Mouse (Mus musculus) retina, postnatal 1 day (tissue): ENCODE measurements around the gene Ube2v1.
A peak's percentile ranks its signal among the peaks of the same experiment; 100 is the strongest.

Experiments used
- DNase-seq: peaks from one replicate; pipeline ENCODE4 v3.0.0-alpha.2; 2012

The Ube2v1 gene

DNA sequence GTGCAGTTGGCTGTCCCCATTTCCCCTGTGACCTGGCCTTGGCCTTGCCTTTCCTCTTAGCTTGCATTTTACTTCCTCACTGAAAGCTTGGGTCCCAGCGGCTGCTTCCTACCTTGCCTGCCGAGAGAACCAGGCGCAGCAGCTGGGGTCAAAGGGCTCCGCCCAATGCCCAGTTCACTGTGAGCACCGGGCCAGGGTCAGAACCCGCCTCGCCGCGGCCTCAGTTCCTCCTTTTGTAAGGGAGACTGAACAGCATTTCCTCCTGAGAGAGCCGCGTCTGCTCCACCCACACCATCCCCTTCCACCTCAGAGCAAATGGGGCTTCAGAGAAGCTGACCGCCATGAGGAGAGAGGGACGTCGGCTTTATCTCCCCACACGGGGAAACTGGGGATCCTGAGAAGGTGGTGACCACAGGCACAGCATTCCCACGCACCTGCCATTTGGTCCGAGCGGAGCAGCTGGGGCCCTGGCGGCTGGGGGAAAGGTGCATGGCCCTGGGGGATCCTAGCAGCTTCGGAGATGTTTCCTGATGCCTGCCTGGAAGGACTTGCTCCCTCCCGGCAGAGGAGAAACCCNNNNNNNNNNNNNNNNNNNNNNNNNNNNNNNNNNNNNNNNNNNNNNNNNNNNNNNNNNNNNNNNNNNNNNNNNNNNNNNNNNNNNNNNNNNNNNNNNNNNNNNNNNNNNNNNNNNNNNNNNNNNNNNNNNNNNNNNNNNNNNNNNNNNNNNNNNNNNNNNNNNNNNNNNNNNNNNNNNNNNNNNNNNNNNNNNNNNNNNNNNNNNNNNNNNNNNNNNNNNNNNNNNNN lies 42.9 kb downstream of the Ube2v1 start:
- DNase-seq = no peak

DNA sequence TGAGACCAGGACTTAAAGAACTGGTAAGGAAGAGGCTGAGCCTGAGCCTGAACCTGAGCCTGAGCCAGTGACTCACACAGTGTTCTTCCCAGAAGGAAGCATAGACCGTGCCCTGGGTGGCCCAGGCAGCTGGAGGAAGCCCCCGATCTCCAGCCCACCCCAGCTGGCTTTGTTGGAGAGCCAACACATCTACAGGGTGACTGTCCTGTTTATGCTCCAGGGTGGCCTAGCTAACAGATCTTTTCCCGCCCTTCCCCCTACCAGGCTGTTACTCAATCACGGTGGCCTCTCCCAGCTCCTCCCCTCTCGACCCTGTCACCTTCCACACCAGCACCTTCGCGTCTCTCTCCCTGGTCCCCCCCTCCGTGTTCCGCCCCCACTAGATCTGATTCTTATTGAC lies 44.9 kb downstream of the Ube2v1 start:
- peak; percentile 65 for DNase-seq

DNA sequence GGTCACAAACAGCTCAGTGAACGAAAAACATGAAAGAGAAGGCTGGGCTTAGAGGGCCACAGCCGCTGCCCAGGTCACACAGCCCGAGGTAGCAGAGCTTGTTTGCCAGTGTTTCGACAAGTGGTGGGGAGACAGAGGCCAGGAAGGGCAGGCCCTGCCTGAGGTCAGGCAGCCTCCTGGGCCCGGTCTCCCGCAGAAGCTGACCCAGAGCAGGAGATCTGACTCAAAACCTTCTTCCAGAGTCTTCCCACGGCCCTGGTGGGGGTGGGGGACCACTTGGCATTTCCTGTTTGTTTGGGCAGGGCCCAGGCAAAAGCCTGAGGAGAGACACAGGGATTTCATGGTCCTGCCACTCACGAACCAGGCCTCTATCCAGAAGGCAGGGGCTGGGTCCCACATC lies 45.9 kb downstream of the Ube2v1 start:
- no peak for DNase-seq

DNA sequence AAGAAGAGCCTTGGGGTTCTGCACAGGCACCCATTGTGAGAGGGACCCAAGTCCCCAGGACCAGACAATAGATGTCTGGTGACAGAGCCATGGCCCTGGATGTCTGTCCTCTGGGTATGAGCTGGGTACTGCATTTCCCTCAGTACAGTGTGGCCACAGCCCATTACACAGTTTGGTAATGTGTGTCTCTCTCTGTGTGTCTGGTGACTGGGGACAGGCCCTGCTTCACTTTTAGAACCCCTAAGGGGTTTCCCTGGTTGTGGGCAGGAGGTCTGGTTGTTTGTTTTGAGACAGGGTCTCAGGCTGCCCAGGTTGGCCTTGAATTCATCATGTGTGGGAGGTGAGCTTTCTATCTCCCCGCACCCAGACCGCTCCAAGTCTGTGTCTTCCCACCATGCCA lies 46.6 kb downstream of the Ube2v1 start:
- no peak for DNase-seq

DNA sequence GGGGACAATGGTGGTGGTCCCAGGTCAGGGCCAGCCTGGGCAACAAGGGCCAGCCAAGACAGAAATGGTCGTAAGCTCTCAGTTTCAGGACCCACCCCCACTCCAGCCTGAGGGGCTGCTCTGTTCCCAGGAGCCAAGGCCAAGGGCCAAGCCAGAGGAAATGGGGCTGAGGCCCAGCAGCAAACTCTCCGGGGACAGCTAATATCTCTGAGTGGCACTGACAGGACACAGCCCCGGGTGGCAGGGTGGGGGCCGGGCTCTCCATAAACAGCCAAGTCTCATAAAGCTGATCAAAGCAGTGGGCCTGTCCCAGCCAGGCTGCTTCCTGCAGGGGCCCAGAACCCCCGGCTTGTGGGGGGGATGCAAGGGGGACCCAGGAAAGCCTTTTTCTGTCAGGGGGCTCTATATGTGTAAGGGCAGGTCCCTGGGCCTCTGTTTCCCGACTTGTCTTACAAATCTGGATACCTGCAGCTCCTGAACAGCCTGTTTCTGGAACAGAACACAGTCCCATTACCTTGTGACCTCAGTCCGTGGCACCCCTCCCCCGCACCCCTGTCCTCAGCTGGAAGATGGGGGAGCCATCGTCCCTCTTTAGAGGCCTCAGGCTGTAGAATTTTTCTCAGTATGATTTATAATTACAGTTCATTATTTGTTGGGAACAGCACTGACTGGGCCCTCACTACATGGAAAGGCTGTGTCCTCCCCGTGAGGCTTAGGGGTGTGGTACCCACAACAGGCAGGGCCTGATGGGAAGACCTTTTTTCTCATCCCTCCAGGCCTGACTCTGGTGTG lies 48.5 kb downstream of the Ube2v1 start:
- no peak for DNase-seq

DNA sequence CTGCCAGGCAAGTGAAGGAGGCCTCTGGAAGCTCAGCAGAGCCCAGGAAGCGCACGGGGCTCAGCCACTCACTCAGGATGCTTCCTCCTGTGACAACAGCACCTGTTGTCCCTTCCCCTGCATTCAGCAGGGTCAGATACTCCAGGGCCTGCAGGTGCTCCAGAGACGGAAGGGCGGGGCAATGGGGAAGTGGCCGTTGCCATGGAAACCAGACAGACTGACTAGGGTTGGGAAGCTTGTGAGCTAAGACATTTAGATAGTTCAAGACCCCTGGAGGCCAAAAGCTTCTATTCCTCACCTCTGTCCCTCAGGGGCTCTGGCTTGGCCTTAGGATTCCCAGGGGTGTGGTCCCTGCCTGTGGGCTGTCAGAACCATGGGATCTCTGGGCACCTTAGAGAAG lies 53.4 kb downstream of the Ube2v1 start:
- DNase-seq = no peak

DNA sequence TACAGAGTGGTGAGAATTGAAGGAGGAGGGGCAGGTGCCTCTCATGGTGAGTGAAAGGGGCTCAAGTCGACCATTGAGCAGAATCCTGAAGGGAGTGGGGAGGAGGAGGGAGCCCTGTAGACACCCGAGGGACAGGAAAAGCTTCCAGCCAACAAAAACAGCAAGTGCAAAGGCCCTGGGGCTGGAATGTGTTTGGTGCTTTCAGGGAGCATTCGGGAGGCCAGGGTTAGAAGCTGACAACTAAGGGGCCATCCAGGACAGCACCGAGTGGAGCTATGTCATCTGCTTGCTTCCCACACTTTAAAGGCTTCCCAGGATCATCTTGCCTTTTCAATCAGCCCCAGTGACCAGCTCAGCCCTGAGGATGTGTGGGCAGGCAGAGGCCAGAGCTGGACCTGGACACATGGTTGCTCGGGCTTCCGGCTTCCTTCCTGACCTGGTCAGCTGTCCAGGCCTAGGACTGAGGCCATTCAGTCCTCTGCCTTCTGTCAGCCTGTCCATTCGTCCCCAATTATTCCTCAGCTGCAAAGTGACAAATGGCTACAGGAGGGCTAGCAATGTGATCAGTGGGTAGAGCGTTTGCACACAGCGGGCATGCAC lies 54.6 kb downstream of the Ube2v1 start:
- DNase-seq = no peak

DNA sequence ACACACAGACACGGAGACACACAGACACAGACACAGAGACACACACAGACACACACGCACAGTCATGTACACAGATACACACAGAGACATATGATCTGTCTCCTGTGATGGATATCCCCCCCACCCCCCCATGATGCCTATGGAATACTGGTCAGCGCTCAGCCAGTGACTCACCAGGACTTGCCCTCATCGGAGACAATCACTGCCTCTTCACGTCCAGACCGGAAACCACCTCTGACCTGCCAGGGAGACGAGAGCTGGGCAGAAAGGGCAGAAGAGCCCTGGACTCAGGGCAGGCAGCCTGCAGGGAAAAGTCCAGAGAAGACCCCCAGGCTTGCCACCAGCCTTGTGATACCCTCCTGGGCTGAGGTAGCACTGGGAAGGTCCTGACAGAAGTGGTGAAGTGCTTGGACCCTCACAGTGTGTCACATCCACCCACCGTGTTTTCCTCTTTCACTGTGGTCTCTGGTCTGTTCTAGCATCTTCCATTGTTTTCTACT lies 55.7 kb downstream of the Ube2v1 start:
- no peak for DNase-seq

DNA sequence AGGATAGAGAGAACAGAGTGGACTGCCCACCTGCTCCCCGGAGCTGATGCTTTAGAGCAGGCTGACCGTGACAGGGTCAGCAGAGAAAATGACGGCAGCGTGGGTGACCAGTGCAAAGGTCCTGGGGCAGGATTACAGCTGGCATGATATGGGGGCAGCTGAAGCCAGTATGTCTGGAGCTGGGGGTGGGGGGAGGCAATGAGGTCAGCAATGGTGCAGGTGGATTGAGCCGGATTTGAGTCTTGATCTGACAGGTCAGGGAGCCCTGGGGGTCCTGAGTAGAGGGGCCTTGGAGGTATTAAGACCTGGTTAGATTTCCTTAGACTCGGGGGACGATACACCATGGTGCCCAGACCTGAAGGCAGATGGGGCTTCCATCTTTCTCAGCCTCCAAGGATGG lies 56.3 kb downstream of the Ube2v1 start:
- no peak for DNase-seq

DNA sequence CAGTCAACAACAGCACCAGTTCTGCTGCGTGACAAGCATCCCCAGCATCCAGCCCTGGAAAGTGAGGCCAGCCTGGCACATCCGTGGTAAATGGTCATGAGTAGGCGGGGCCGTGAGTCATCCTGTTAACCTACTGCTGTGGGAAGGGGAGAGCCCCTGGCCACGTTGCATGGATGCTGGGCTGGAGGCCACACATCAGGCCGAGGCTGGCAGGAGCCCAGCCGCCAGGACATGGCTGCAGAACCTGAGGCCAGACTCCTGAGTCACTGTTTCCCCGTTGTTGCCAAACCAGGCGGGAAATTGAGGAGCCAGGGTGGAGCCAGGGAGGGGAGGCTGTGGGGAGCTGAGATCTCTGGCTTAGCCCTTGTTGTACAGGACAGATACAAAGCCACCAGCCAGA lies 57.1 kb downstream of the Ube2v1 start:
- DNase-seq = no peak

DNA sequence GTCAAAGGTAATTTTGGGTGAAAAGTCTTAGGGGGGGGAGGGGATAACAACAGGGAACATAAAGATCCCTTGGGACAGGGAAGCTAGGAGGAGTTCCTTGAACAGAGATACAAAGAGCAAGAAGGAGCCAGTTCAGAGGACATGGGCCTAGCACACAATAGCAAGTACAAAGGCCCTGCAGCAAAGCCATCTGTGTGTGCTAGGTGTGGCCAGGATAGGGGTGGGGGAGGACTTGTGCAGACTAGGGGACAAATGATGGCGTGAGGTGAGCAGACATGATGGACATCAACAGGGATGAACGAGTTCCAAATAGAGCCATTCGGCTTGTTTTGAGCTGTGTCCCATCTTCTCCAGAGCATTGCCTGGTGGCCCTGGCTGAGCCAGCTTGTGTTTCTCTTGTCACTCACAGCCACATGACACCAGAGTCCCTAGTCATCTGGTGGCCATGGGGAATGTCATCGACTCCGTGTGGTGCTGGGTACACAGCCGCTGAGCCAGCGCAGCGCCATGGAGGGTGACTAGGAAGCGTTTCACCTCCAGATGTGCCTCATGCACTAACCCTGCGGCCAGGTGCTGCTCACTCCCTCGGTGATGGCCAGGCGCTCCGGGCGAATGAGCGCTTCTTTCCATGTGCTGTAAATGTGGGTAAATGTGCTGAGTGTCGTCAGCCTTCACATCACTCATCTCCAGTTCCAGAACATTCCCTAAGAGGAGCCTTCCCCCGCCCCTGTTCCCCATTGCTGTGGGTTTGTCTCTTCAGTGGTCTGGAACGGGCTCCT lies 60.3 kb downstream of the Ube2v1 start:
- no peak for DNase-seq

DNA sequence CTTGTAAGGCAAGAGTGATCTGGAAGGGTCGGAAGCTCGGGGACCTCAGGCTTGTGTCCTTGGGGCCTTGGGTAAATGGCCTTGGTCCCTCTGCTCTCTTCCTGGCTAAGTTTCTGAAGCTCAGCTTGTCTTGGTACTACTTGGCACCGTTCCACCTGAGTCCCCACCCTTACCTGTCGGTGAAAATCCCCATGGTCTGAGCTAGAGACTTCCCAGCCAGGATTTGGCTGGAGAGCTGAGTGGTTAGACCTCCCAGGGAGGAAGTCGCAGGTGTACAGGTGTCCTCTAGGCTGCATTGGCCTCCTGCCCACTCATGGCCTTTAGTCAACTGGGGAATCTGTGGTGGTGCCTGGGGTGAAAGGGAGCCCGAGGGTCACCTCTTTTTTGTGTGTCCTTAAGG lies 61.1 kb downstream of the Ube2v1 start:
- DNase-seq = no peak

DNA sequence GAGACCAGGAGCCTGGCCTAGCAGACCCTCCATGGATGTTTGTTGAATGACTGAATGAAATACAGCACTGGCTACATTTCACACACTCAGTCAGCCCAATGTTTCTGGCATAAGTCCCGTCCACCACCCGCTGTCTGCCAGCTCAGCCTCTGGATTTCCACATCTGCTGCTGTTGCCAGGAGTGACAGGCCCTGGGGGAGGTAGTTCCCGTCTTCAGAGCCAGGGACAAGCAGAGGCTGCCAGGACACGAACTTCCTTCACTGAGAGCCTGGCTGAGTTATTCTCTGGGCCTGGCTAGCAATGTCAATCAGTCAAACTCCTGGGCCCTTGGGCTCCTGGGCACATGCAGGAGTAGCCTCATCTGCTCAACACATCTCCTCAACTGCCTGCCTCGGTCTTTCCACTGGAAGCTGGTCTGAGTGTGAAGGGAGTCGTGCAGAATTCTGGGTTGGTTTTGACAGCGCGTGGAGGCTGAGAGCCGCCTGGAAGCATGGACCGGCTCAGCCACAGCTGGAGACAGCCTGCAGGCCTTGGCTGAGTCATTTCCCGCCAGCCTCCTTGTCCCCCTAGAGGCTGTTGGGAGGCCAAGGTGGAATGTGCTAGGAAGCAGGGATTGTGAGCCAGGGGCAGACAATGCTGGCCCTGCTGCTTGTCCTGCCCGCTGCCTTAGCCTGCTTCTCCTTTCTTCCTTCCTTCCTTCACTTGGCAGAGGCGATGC lies 61.8 kb downstream of the Ube2v1 start:
- DNase-seq = no peak

DNA sequence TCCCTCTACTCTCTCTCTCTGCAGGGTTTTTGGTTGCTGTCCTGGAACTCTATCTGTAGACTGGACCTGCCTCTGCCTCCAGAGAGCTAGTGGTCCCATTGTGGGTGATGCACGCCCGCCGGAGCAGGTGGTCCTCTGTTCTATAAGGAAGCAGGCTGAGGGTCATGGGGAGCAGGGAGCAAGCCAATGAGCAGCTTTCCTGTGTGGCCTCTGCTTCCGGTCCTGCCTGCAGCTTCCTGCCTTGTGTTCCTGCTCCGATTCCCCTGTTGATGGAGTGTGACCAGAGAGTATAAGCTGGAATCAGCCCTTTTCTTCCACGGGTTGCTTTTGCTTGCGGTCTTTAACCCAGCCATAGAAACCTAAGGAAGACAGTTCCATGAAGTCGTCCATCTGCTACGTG lies 63.8 kb downstream of the Ube2v1 start:
- no peak for DNase-seq

DNA sequence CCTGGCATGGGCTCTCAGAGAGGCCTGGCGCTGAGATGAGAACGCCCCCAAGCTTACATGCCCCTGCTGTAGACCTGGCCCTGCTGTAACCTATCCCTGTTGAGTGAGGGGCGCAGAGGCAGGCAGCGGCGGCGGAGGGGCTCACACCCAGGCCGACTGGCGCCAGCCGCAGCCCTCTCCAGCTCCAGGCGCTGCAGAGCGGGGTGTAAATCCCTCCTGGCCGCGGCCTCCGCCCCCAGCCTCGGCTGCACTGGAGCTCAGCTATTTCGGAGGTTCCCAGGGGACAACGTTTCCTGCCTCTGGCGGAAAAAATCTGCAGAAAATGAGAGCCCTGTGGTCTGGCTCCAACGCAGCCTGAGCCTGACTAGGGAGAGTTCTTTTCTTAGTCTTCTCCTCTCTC lies 66.2 kb downstream of the Ube2v1 start:
- no peak for DNase-seq

DNA sequence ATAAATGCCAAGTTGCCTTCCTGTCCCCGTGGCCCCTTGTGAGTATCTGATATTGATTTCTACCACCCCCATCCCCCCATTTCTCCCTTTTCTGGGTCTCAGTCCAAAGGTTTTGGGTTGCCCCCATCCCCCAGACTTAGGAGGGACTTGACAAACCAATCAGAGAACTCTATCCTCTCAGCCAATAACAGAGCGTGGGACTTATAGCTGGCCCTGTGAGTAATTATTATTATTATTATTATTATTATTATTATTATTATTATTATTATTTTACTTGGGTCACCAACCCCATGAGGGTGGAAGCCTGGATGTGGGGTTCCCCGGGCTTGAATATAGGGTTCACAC lies 66.6 kb downstream of the Ube2v1 start:
- DNase-seq = no peak

DNA sequence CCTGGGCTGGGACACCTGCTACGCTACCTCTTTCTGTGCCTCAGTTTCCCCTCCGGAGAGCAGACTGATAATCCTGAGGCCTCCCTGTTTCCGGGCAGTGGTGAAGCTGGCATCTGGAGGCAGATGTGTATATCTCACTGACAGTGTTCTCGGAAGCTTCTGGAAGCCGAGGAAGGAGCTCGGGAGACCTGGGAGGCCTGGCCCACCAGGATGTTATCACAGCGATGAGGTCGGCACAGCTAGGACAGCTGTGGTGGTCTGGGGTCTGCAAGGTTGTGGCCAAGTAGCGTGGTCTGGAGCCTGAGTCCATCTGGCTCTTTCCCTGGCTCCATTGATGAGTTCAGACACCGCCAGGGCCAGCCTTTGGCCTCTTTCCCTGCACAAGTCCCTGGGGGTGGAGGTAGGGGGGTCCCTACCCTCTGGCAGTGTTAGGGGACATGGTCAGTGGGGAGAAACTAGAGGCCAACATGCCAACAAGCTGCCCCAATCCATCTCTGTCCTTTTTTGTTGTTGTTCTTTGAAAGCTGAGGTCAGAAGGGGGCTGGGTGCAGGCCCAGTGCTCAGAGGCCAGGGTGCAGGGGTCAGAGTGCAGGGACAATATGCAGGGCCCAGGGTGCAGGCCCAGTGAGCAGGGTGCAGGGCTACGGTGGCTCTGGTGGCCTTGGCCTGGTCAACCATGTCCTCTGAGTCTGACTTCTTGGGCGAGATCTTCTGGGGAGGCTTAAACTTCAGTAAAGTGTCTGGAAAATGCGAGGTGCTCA lies 67.2 kb downstream of the Ube2v1 start:
- no peak for DNase-seq

DNA sequence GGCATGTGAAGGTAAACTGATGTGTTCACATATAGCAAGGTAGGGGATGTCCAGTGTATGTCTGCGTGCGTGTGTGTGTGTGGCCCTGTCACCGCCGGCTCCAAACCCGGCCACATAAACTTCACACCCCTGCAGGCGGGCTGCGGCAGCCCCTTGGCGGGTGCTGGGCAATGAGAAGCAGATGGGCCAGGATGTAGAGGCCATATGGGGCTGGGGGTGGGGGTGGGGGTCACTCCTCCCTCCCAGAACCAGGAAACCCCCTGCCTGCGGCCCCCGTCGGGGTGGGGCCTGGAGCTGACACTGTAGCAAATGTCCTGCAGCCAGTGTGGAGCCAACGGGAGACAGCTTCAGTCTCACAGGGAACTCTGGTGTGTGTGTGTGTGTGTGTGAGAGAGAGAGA lies 68.2 kb downstream of the Ube2v1 start:
- DNase-seq = no peak

DNA sequence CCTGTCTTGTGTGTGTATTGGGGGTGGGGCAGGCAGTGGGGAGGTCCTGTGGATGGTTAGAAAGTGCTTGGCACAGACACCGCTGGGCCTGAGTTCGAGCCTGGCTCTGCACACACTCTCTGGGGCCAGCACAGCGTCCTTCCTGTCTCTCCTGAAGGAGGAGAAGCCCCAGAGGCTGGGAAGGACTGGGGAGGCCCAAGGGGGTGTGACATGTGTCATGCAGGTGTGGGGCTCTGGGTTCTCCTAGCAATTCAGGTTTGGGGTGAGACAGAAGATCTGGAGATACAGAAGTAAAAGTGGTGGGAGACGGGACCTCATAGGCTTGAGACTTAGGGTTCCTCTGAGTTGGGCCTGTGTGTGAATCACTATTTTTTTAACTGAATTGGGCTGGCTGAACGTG lies 68.9 kb downstream of the Ube2v1 start:
- DNase-seq = no peak

DNA sequence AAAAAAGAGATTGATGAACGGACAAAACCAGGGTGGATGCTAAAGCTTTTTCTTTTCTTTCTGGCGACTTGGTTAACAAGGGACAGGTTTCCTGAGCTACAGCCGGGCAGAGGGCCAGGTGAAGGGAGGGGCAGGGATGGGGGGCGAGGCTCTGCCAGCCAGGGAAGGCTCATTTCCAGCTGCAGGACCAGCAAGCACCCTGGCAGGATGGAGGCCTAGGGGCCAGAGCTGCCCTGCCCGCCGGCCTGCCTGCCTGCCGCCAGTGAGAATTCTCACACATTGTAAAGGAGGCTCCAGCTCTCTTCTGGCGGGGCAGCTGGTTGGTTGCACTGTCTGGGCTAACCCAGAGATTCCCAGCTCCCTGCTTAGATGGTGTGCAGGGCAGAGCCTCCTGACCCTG lies 69.8 kb downstream of the Ube2v1 start:
- DNase-seq = no peak

DNA sequence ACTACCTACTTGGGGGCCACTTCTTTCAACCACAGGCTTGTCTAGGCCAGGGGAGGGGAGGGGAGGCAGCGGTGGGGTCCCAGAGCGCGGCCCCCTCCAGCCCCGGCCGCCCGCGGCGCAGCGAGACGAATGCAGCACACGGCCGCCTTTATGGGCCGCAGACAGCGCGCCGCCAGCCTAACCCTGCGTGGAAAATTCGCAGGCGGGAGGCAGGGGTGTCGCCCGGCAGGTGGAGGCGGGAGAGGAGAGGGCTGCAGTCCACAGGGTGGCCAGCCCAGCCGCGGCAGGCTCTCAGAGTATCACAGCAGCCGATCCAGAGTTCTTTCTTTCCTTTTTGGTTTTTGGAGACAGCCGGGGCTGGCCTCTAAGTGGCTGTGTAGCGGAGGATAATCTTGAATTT lies 72.5 kb downstream of the Ube2v1 start:
- DNase-seq = peak; percentile 42
